Comparison of ENCODE assay signal across 8 mouse cellular contexts in the genomic region with DNA sequence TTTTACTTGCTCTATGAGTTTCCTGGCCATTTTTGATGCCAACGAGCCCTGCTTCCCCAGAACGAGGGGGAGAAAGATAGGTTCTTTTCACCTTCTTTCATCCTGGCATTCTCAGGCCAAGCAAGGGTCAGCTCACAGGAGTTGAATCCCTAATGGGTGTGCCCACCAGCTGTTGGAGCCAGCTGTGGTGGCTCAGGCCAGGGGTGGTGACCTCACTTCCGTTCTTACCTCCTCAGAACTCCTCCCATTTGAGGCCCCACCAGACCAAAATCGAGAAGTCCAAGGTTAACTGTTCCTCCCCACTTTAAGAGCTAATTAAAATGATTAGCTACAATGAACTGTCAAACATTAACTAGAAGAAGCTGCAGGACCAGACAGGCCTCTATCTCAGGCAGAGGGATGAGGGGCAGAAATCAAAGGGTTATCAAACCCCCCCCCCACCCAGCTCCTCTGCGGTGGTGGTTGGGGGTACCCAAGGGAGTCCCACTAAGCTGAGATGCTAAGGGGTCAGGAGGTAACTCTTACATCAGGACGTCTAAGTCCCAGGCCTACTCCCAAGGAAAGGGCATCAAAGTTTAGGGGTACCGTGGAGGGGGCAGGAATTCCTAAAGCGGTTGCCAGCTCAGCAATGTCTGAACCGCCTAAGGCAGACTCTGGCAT. TPM values are rescaled to one million over a fixed set of nuclear protein-coding genes. Genes with fewer than 3 reads are reported as not detected.
DNase-seq lines count a peak whose midpoint lies in the region; ATAC-seq and TF ChIP-seq lines count a peak whose summit lies in the region.

No protein-coding gene starts in this region.

- no peak for DNase-seq in kidney, adult 18-20 months
- DNase-seq in forebrain, embryonic 11.5 days (ENCODE audit: low spot score), result no peak
- no peak for DNase-seq in hindbrain, postnatal 0 days (ENCODE audit: low spot score)
- peak; percentile 15 for DNase-seq in lung, postnatal 10 days
- DNase-seq in retina, postnatal 1 day, result no peak
- no peak for DNase-seq in right cerebral cortex, postnatal 36 days (ENCODE audit: low spot score in 2 of 2)
- no peak for DNase-seq in spleen, adult 18-20 months

- no peaks in the 10 kb centered on the region for H3K36me3 ChIP-seq in kidney, embryonic 14.5 days (ENCODE audit: control insufficient read depth, insufficient read depth, low read length)
- no peaks in the 10 kb centered on the region for H3K36me3 ChIP-seq in forebrain, embryonic 11.5 days (ENCODE audit: control insufficient read depth, insufficient read depth, low read length)
- no peaks in the 10 kb centered on the region for H3K36me3 ChIP-seq in hindbrain, postnatal 0 days (ENCODE audit: insufficient read depth, low read length)

- H3K9me3 ChIP-seq in kidney, embryonic 14.5 days (ENCODE audit: control insufficient read depth, low read length), result no peaks in the 10 kb centered on the region
- no peaks in the 10 kb centered on the region for H3K9me3 ChIP-seq in forebrain, embryonic 11.5 days (ENCODE audit: control insufficient read depth, low read length)
- H3K9me3 ChIP-seq in hindbrain, postnatal 0 days (ENCODE audit: low read length), result no peaks in the 10 kb centered on the region

- peak overlapping the region; percentile 42 for H3K4me2 ChIP-seq in kidney, embryonic 14.5 days (replicated peaks; ENCODE audit: low read depth, low read length)
- peak overlapping the region; percentile 40 for H3K4me2 ChIP-seq in forebrain, embryonic 11.5 days (ENCODE audit: low read depth, low read length, severe bottlenecking)
- peak overlapping the region; percentile 42; the same call in 1 of the 2 replicates for H3K4me2 ChIP-seq in hindbrain, postnatal 0 days (ENCODE audit: low read depth, low read length)

- 39% methylated on average over 9 of the region's 9 CpGs for WGBS in kidney, embryonic 14.5 days
- 34% methylated on average over 9 of the region's 9 CpGs for WGBS in forebrain, embryonic 11.5 days
- 38% methylated on average over 9 of the region's 9 CpGs for WGBS in hindbrain, postnatal 0 days

- H3K4me3 ChIP-seq in kidney, embryonic 14.5 days (ENCODE audit: low read length), result peak overlapping the region; percentile 46
- H3K4me3 ChIP-seq in forebrain, embryonic 11.5 days (ENCODE audit: low read depth, low read length), result no peak overlapping the region; the same call in 1 of the 2 replicates
- H3K4me3 ChIP-seq in hindbrain, postnatal 0 days (ENCODE audit: low read length), result no peak overlapping the region; the same call in 1 of the 2 replicates

- H3K4me1 ChIP-seq in kidney, embryonic 14.5 days (ENCODE audit: control insufficient read depth, insufficient read depth, low read length), result peaks cover 3% of the 10 kb centered on the region; the same call in 1 of the 2 replicates
- peaks cover 2% of the 10 kb centered on the region; the same call in 1 of the 2 replicates for H3K4me1 ChIP-seq in forebrain, embryonic 11.5 days (replicated peaks; ENCODE audit: control insufficient read depth, insufficient read depth, low read length)
- H3K4me1 ChIP-seq in hindbrain, postnatal 0 days (ENCODE audit: insufficient read depth, low read length), result no peaks in the 10 kb centered on the region

- no peak for TF ChIP-seq CTCF in hindbrain, postnatal 0 days (IDR thresholded peaks at IDR 0.05; ENCODE audit: low read depth)

- peak overlapping the region; percentile 64; the same call in 1 of the 2 replicates for H3K9ac ChIP-seq in kidney, embryonic 14.5 days (ENCODE audit: low read depth, low read length)
- no peak overlapping the region for H3K9ac ChIP-seq in forebrain, embryonic 11.5 days (ENCODE audit: low read length)
- H3K9ac ChIP-seq in hindbrain, postnatal 0 days (replicated peaks; ENCODE audit: low read length), result no peak overlapping the region

- H3K27ac ChIP-seq in kidney, embryonic 14.5 days (ENCODE audit: low read depth, low read length), result no peak overlapping the region
- no peak overlapping the region for H3K27ac ChIP-seq in forebrain, embryonic 11.5 days (ENCODE audit: low read depth, low read length)
- no peak overlapping the region for H3K27ac ChIP-seq in hindbrain, postnatal 0 days

- no peak for ATAC-seq in kidney, embryonic 14.5 days (ENCODE audit: low FRiP score, low TSS enrichment)
- ATAC-seq in forebrain, embryonic 11.5 days (replicated peaks; ENCODE audit: low FRiP score), result no peak
- no peak for ATAC-seq in hindbrain, postnatal 0 days

- H3K27me3 ChIP-seq in kidney, embryonic 14.5 days (ENCODE audit: control insufficient read depth, insufficient read depth, low read length), result no peaks in the 10 kb centered on the region
- peaks cover 21% of the 10 kb centered on the region for H3K27me3 ChIP-seq in forebrain, embryonic 11.5 days (ENCODE audit: control insufficient read depth, insufficient read depth, low read length)
- H3K27me3 ChIP-seq in hindbrain, postnatal 0 days (ENCODE audit: insufficient read depth, low read length), result no peaks in the 10 kb centered on the region

RNA-seq across cellular contexts. Expression of gene Elf4, which starts 10.6 kb away (rescaled TPM):
- 4.1 and 8.3 TPM in 2 replicates for polyA plus RNA-seq in kidney, embryonic 14.5 days (2014; fragmentation: Nextera tagmentation; extraction: Ambion mirVana)
- 2.7 and 3.2 TPM in 2 replicates for polyA plus RNA-seq in forebrain, embryonic 11.5 days (2014; fragmentation: Nextera tagmentation; extraction: Ambion mirVana)
- 0.78 and 1.5 TPM in 2 replicates for total RNA-seq in hindbrain, postnatal 0 days (2014; rRNA removed)
- polyA plus RNA-seq in hindbrain, postnatal 0 days (2015; fragmentation: Nextera tagmentation; extraction: Ambion mirVana), result 0.32 and 0.34 TPM in 2 replicates
